Mouse (Mus musculus): ENCODE data around the gene Shb.
A peak's percentile ranks its signal among the peaks of the same experiment; 100 is the strongest.

Gene Shb

GRCm38 (mm10) chr4:45421519-45422260 lies 110.6 kb downstream of the Shb start:
- DNase-seq (ENCODE audit: low read depth, low spot score), result no peak

DNA sequence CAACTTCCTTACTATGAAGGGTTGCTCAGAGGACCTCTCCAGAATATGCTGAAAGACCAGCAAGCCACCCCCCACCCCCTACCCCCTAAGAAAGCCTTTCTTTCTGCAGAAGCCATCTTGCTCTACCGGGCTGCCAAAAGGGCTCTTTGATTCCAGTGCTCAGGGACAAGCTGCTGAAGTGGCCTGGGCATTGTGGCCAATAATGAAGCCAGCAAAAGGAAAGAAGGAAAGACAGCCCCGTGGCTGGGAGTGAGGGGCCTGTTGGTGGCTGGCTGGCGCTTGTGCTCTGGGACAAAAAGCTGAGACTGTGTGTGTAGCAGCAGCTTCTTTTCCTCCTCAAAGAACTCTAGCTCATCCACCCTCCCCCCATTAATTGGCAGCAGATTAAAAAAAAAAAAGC lies 111.5 kb downstream of the Shb start:
- DNase-seq (ENCODE audit: low read depth, low spot score), result no peak

DNA sequence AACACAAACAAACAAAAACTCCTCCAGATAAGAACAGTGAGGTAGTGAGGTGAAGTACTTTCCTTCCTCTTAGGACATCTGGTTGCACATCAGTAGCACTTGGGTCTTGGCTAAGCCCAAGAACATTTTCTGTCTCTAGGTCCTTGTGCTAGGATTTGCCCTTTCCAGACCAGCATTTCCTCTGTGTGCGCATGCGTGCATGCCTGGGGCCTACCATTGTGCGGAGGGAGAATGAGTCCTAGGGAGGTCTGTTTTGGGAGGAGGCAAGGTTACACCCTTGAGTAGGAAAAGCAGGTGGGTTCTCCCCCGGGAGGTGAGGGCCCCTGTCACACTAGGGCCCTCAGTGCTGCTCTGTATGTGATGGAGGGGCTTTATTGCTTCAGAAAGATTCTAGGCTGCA lies 113.2 kb downstream of the Shb start:
- DNase-seq (ENCODE audit: low read depth, low spot score), result no peak

- peak; percentile 83 for DNase-seq (ENCODE audit: low read depth, low spot score)
Observed at GRCm38 (mm10) chr4:45418229-45418950, 113.9 kb downstream of the Shb start.

- DNase-seq (ENCODE audit: low read depth, low spot score), result no peak
Observed at GRCm38 (mm10) chr4:45416314-45416713, 116.0 kb downstream of the Shb start.

DNA sequence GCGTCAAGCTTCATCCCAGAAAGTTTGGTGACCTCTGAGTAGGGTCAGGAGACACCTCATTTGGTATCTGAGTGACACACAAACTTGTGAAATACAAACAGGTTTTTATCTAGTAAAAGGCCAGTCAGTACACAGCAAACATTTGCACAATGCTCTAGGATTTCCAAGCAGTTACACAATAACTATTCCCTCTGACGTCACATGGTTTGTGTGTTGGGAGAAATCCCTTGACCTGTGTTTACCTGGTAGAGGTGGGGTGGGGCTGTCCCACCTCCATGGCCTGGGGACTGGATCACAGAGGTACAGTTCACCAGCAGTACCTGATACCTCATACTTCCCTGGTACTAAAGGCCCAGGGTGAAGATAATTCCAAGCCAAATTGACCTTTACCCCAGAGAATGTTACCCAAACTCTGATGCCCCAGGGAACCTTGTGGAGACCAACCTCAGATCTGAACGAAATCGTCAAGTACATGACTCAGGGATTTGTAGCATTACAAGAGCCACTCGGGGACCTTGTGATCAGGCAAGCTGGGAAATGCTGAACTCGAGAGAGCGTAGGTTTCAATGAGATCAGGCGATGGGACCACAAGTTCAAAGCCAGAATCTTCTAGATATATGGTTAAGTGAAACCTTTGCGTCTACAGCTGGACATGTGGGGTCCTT lies 118.5 kb downstream of the Shb start:
- DNase-seq (ENCODE audit: low read depth, low spot score), result no peak

- no peak for DNase-seq (ENCODE audit: low read depth, low spot score)
Observed at GRCm38 (mm10) chr4:45412433-45413192, 119.7 kb downstream of the Shb start.

DNA sequence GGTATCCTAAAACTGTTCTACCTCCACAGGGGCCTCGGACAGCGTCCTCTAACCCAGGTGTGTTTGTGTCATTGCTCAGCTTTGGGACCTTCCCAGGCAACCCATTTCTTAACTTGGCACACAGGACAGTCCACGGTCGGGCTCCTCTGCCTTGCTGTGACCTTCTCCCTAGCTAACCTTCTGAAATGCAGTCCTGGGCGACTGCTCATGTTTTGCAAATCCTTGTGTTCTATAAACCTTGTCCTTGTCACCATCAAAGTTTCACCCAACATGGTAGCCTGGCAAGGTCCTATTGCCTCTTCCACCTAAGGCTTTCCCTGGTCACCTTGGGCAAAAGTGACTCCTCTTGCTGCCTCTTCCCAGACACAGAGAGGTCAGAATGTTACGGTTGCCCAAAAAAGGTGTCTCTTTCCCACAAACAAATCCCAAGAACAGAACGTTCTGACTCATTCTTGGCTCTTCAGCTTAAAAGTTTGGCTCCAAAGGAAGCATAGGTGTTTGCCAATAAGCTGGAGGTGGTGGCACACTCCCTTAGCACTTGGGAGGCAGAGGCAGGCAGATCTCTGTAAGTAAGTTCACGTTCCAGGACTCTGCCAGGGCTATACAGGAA lies 121.0 kb downstream of the Shb start:
- no peak for DNase-seq (ENCODE audit: low read depth, low spot score)

GRCm38 (mm10) chr4:45409270-45409669 lies 123.0 kb downstream of the Shb start:
- DNase-seq (ENCODE audit: low read depth, low spot score), result peak; percentile 93

- DNase-seq (ENCODE audit: low read depth, low spot score), result peak; percentile 97
Observed at GRCm38 (mm10) chr4:45408427-45409132, 123.7 kb downstream of the Shb start, which contains the start of gene Slc25a51. Slc25a51 (minus strand) TSS chr4:45408766.

GRCm38 (mm10) chr4:45407703-45408334 lies 124.5 kb downstream of the Shb start:
- peak; percentile 49 for DNase-seq (ENCODE audit: low read depth, low spot score)

DNA sequence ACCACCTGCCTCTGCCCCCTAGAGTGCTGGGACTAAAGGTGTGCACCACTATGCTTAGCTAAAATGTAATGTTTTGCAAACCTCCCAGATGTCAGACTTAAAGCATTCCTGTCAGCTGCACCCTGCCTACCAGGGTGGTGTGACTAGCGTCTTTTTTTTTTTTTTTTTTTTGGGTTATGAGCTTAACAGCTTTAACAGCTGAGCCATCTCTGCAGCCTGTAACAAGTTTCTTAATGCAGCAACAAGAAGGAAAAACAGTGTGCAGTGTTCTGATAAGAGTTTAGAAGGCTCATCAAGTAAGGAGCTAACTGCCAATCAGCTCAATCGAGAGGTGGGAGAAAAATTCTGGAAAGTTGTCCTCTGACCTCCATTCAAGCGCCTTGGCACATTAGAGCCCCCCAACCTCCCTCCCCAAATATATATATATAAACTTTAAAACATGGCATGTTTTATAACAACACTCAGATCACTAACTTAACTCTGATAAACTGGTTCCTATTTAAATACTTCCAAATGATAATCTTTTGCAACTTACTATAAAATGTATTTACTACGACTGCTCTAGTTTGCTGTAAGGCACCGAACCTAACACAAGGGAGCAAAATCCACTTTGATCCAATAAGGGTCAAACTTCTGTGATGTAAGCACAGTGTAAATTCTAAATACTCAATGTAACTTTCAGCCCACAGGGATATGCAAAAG lies 125.1 kb downstream of the Shb start:
- no peak for DNase-seq (ENCODE audit: low read depth, low spot score)

DNA sequence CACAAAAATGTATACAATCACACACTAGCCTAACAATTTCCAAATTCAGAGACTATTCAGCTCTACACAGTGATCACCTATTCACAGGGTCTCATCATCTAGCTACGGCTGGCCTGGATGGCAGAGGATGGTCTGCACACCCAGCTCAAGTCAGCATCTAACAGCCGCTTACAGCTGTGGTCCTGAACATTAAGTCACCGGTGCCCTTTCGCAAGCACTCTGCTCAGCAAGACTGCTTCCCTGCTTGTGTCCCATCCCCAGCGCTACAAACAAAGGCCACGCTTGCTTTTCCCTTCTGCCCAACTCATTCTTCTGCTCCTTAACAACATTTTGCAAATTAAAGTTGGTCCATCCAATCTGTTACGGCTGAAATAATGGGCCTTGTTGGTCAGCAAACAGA lies 125.9 kb downstream of the Shb start:
- DNase-seq (ENCODE audit: low read depth, low spot score), result no peak

- DNase-seq (ENCODE audit: low read depth, low spot score), result no peak
Observed at GRCm38 (mm10) chr4:45405315-45405714, 127.0 kb downstream of the Shb start.

DNA sequence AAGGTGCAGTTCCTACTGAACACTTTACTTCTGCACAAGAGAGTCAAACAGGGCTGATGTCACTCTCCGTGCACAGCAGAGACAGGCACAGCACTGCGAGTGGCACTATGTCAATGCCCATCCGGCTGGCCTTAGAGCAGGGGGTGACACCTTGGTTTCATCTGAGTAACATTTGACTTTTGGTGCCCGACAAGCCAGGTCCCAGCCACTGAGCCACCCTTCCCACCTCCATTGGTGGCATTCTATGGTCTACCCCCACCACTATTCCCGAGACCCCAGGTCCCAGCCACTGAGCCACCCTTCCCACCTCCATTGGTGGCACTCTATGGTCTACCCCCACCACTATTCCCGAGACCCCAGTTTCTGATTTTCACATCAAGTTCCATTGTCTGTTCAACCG lies 128.2 kb downstream of the Shb start:
- DNase-seq (ENCODE audit: low read depth, low spot score), result no peak

- no peak for DNase-seq (ENCODE audit: low read depth, low spot score)
Observed at GRCm38 (mm10) chr4:45403499-45403878, 128.8 kb downstream of the Shb start.

DNA sequence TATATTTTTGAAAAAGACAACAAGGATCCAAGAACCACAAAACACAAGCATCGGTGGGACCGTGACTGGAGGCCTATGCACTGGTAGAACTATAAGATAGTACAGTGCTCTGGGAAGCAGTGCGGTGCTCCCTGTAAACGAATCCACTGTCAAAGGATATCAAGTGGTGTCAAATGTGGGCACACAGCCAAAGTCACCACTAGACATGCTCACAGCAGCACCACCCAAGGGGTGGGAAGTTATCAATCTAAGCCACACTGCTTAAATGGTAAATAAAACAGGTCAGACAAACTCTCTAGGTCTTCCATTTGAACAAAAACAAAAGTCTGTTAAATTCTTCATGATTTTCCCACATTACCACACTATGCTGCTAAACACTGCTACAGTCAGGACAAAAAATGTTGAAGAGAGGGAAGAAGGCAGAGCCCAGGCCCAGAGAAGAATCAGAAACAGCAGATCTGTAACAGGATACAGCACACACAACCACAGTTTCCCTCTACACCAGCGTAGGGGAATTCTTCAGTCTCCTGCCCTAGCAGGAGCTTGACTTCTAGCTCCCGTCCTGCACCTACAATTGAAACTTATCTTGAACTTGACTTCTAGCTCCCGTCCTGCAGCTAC lies 129.3 kb downstream of the Shb start:
- DNase-seq (ENCODE audit: low read depth, low spot score), result peak; percentile 28

- DNase-seq (ENCODE audit: low read depth, low spot score), result no peak
Observed at GRCm38 (mm10) chr4:45402281-45402680, 130.0 kb downstream of the Shb start.
